Mouse (Mus musculus) ES-Bruce4 (cell line): Measurements from ENCODE around the gene Furin. TPM values are rescaled to one million over a fixed set of nuclear protein-coding genes. Genes with fewer than 3 reads are reported as not detected.

Experiments used
- H3K27ac ChIP-seq: 2 replicates; pipeline ENCODE4 v1.5.1; 2012; ENCODE audit warnings: low read length, inconsistent platforms; ENCODE audit not compliant: insufficient read depth
- H3K27me3 ChIP-seq: 2 replicates; pipeline ENCODE4 v1.6.1; 2012; ENCODE audit warnings: mild to moderate bottlenecking, low read length, inconsistent platforms; ENCODE audit not compliant: control insufficient read depth, poor library complexity, insufficient read depth, severe bottlenecking
- H3K36me3 ChIP-seq: 2 replicates; pipeline ENCODE4 v1.6.1; 2012; ENCODE audit warnings: inconsistent platforms, mild to moderate bottlenecking, low read length, moderate library complexity; ENCODE audit not compliant: control insufficient read depth, poor library complexity, insufficient read depth, severe bottlenecking
- H3K4me1 ChIP-seq: one replicate; pipeline ENCODE4 v1.8.1; 2011; ENCODE audit warnings: low read length; ENCODE audit not compliant: control insufficient read depth, insufficient read depth
- H3K4me3 ChIP-seq: 2 replicates; pipeline ENCODE4 v1.5.1; 2011; ENCODE audit warnings: low read depth, mild to moderate bottlenecking, low read length
- H3K9ac ChIP-seq: 2 replicates; pipeline ENCODE4 v1.6.1; 2012; ENCODE audit warnings: low read depth, mild to moderate bottlenecking, inconsistent platforms; ENCODE audit not compliant: poor library complexity, severe bottlenecking
- H3K9me3 ChIP-seq: replicated peaks from 2 replicates; pipeline ENCODE4 v1.6.1; 2012; ENCODE audit warnings: mild to moderate bottlenecking, low read length, inconsistent platforms; ENCODE audit not compliant: control insufficient read depth, poor library complexity, insufficient read depth, severe bottlenecking
- CTCF ChIP-seq: IDR thresholded peaks from one replicate; pipeline ENCODE4 v1.8.1; 2011; ENCODE audit warnings: low read depth, low read length
- EP300 ChIP-seq: IDR thresholded peaks from 2 replicates; pipeline ENCODE4 v1.6.1; 2011; ENCODE audit warnings: low read depth, low read length; ENCODE audit not compliant: insufficient read depth
- POLR2A ChIP-seq: IDR thresholded peaks from one replicate; pipeline ENCODE4 v1.8.1; 2011; ENCODE audit warnings: low read length; ENCODE audit not compliant: insufficient read depth
- polyA plus RNA-seq: library from polyadenylated mRNA; stranded (reverse); fragments of >200 nt; gene quantifications from 2 replicates; pipeline ENCODE4 v1.2.4, GENCODE M21; 2011; ENCODE audit warnings: low read depth; ENCODE audit not compliant: missing spikeins, insufficient read depth, insufficient read length

Gene Furin
- polyA plus RNA-seq, 1 experiment, result 32.5 TPM

DNA sequence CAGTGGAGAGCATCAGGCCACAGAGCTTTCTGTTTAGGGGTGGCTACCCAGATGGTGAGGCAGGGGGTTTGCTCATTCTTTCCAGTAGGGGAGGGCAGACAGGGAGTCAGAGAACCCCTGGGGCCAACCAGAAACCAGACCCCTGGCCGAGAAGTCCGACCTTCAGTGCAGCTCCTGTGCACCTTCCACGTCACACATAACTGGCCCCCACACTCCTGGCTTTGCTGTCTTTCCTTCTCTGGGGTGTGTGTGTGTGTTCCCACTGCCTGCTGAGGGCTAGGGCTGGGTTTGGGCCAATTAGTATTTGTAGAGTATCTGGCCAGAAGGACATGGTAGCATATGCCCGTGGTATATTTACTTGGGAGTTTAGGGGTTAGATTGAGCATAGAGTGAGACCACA, 45.1 kb upstream of the Furin start:
- Histone ChIP-seq H3K27ac (no peak overlapping the region), H3K9ac (no peak overlapping the region), H3K27me3 (no peaks in the 10 kb centered on the region), H3K36me3 (no peaks in the 10 kb centered on the region; the same call in 1 of the 2 replicates), H3K9me3 (no peaks in the 10 kb centered on the region), H3K4me1 (no peaks in the 10 kb centered on the region), H3K4me3 (no peak overlapping the region)
- TF ChIP-seq EP300, result no peak
- no peak for TF ChIP-seq CTCF
- no peak for TF ChIP-seq POLR2A

DNA sequence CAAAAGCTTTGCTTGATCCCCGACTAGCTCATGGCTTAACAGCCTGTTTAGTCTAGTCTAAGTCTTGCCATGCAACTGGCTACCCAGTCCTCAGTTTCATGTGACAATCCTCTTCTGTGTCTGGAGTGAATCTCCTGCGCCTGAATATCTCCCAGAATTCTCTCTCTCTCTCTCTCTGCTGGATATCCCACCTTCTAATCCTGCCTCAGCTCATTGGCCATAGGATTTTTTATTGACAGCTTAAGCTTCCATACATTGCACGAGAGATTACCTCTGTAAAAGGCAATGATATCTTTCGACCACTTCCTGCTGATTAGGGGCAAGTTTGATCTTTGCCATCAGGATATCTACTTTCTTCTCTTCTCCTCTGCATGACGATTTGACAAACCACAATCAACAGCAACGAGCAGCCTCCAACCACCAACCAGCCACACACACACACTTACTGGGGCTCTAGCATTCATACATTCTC, 44.4 kb upstream of the Furin start:
- H3K36me3 ChIP-seq, result no peaks in the 10 kb centered on the region; the same call in 1 of the 2 replicates
- TF ChIP-seq POLR2A, result no peak
- TF ChIP-seq CTCF, result no peak
- TF ChIP-seq EP300, result no peak
- no peaks in the 10 kb centered on the region for H3K4me1 ChIP-seq
- no peak overlapping the region for H3K4me3 ChIP-seq
- no peaks in the 10 kb centered on the region for H3K9me3 ChIP-seq
- H3K27ac ChIP-seq, result no peak overlapping the region
- H3K9ac ChIP-seq, result no peak overlapping the region
- H3K27me3 ChIP-seq, result no peaks in the 10 kb centered on the region

- no peaks in the 10 kb centered on the region for H3K27me3 ChIP-seq
- H3K9ac ChIP-seq, result no peak overlapping the region
- no peaks in the 10 kb centered on the region for H3K36me3 ChIP-seq
- TF ChIP-seq CTCF (no peak), POLR2A (no peak), EP300 (no peak)
- H3K4me3 ChIP-seq, result no peak overlapping the region
- H3K27ac ChIP-seq, result no peak overlapping the region
- no peaks in the 10 kb centered on the region for H3K4me1 ChIP-seq
- H3K9me3 ChIP-seq, result no peaks in the 10 kb centered on the region
Observed at GRCm38 (mm10) chr7:80447336-80447735, 42.1 kb upstream of the Furin start.

DNA sequence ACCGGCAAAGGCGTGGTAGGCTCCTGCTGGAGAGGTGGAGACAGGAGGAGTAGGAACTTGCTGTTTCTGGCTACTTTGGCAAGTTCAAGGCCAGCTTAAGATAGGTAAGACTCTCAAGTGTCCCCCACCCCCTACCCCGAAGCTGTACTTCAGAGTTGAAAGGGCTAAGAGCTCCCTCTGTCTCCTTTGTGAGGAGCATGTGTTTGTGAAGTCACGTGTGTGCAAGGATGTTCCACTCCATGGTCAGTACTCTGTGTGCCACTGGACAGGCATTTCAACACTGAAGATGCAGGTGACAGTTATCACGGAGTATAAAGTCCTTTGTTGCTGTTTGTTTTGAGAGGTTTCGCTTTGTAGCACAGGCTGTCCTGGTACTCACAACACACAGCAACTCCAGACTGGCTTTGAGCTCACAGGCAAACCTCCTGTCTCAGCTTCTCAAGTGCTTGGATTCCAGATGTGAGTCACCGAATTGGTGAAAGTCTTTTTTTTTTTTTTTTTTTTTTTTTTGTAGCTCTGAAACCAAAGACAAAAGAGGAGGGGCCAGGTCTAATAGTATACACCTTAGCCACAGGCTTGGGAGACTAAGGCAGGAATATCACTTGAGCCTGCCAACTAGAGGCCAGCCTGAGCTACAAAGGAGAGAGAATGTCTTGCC, 41.1 kb upstream of the Furin start:
- H3K36me3 ChIP-seq, result no peaks in the 10 kb centered on the region
- H3K27ac ChIP-seq, result no peak overlapping the region
- no peaks in the 10 kb centered on the region for H3K9me3 ChIP-seq
- TF ChIP-seq POLR2A (no peak), EP300 (no peak), CTCF (no peak)
- H3K27me3 ChIP-seq, result no peaks in the 10 kb centered on the region
- H3K9ac ChIP-seq, result no peak overlapping the region
- no peaks in the 10 kb centered on the region for H3K4me1 ChIP-seq
- H3K4me3 ChIP-seq, result no peak overlapping the region

GRCm38 (mm10) chr7:80445492-80445891, 40.3 kb upstream of the Furin start:
- Histone ChIP-seq H3K36me3 (no peaks in the 10 kb centered on the region), H3K27ac (no peak overlapping the region), H3K4me1 (no peaks in the 10 kb centered on the region), H3K4me3 (no peak overlapping the region), H3K9ac (no peak overlapping the region), H3K27me3 (no peaks in the 10 kb centered on the region), H3K9me3 (no peaks in the 10 kb centered on the region)
- TF ChIP-seq POLR2A (no peak), EP300 (no peak), CTCF (no peak)

DNA sequence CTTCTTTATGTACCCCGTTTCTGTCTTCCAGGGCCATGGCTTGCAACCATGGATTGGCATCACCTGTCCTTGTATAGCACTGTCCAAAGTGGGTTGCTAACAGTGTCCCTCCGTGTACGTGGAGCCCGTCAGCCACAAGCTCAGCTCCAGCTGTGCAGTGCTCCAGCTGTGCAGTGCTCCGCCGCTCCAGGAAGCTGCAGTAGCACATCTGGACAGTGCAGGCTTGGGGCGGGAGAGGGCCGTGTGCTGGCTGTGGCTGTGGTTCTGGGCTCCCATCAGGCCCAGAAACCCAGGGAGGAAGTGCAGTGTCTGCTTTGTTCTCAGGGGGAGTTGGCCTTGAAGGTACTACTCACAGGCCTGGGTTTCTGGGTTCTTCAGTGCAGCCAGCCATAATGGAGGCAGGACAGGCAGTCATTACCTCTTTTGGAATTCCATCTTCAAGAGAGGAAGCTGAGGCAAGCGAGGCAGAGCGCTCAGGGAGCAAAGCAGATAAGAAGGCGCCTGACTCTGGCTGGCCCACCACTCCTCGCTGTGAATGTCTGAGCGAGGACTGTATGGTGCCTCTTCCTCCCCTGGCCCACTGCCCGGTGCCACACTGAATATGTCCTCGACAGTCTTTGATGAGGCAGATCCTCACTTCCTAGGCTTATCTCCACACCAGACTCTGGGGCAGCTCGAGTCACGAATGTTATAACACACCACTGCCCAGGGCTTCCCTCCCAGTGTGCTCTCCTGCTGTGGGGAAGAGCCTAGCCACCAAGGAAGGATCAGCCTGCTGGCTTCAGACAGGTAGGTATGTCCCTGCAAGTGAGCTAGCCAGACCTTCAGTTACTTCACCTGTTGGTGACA, 39.4 kb upstream of the Furin start:
- no peaks in the 10 kb centered on the region for H3K36me3 ChIP-seq
- no peaks in the 10 kb centered on the region for H3K9me3 ChIP-seq
- no peaks in the 10 kb centered on the region for H3K27me3 ChIP-seq
- H3K4me1 ChIP-seq, result no peaks in the 10 kb centered on the region
- H3K4me3 ChIP-seq, result no peak overlapping the region
- TF ChIP-seq POLR2A (no peak), EP300 (no peak), CTCF (no peak)
- H3K9ac ChIP-seq, result no peak overlapping the region
- no peak overlapping the region for H3K27ac ChIP-seq
